Mouse (Mus musculus) limb, embryonic 14.5 days (tissue): Measurements from ENCODE around the gene Ldlrad2. TPM values are rescaled to one million over a fixed set of nuclear protein-coding genes. Genes with fewer than 3 reads are reported as not detected.

Experiments used
- ATAC-seq: fragments of 200-750 bp; cut with Nextera tagmentation; 2 replicates; pipeline ENCODE4 v1.8.0; 2017; ENCODE audit warnings: low read depth, moderate number of reproducible peaks, moderate TSS enrichment; ENCODE audit not compliant: low FRiP score
- DNase-seq: peaks from one replicate; pipeline ENCODE4 v3.0.0-alpha.2; 2015; ENCODE audit warnings: low spot score
- H3K27ac ChIP-seq: fragments of 300-500 bp; sonication (generic); replicated peaks from 2 replicates; pipeline ENCODE4 v1.5.1; 2014; ENCODE audit warnings: low read depth, mild to moderate bottlenecking, low read length, moderate library complexity, mixed read lengths
- H3K27me3 ChIP-seq: fragments of 300-500 bp; sonication (generic); 2 replicates; pipeline ENCODE4 v1.6.1; 2014; ENCODE audit warnings: low read length, mixed read lengths; ENCODE audit not compliant: control insufficient read depth, insufficient read depth
- H3K36me3 ChIP-seq: fragments of 300-500 bp; sonication (generic); 2 replicates; pipeline ENCODE4 v1.6.1; 2014; ENCODE audit warnings: mild to moderate bottlenecking, low read length, moderate library complexity, mixed read lengths; ENCODE audit not compliant: control insufficient read depth, insufficient read depth
- H3K4me1 ChIP-seq: fragments of 300-500 bp; sonication (generic); 2 replicates; pipeline ENCODE4 v1.6.1; 2014; ENCODE audit warnings: antibody characterized with exemption, low read length, mixed read lengths; ENCODE audit not compliant: control insufficient read depth, insufficient read depth
- H3K4me2 ChIP-seq: fragments of 300-500 bp; sonication (generic); replicated peaks from 2 replicates; pipeline ENCODE4 v1.6.1; 2014; ENCODE audit warnings: low read depth, mild to moderate bottlenecking, low read length, moderate library complexity; ENCODE audit not compliant: severe bottlenecking
- H3K4me3 ChIP-seq: fragments of 300-500 bp; sonication (generic); replicated peaks from 2 replicates; pipeline ENCODE4 v1.5.1; 2014; ENCODE audit warnings: low read length
- H3K9ac ChIP-seq: fragments of 300-500 bp; sonication (generic); 2 replicates; pipeline ENCODE4 v1.6.1; 2014; ENCODE audit warnings: mild to moderate bottlenecking, low read depth, low read length, moderate library complexity; ENCODE audit not compliant: severe bottlenecking
- H3K9me3 ChIP-seq: fragments of 300-500 bp; sonication (generic); 2 replicates; pipeline ENCODE4 v1.6.1; 2016; ENCODE audit warnings: low read length; ENCODE audit not compliant: control insufficient read depth
- POLR2A ChIP-seq: fragments of 200-500 bp; IDR thresholded peaks from 2 replicates; pipeline ENCODE4 v1.8.0; 2012; ENCODE audit warnings: inconsistent platforms, mild to moderate bottlenecking, moderate library complexity, borderline replicate concordance; ENCODE audit not compliant: insufficient read depth, insufficient read length; ENCODE audit errors: extremely low read depth
- WGBS: fragments of 180-500 bp; shearing (Covaris S2); extraction: QIAGEN DNeasy Blood & Tissue Kit; methylation state at CpG from one replicate; pipeline ENCODE4 v1.1.7; 2014; 5-methylcytosine and 5-hydroxymethylcytosine counted together
- polyA plus RNA-seq, 2 experiments: library from polyadenylated mRNA; depleted of rRNA in 1 of 2; stranded (reverse) in 1 of 2; unstranded in 1 of 2; fragments of >200 nt; fragmentation: Nextera tagmentation in 1 of 2; extraction: Ambion mirVana in 1 of 2; gene quantifications; 2 replicates each; pipeline versions ENCODE4 v1.2.1 to v1.2.3; 2012 to 2014

Ldlrad2 gene
- polyA plus RNA-seq, 2 experiments: not detected

GRCm38 (mm10) chr4:137556673-137557210 is 17.6 kb downstream of the Ldlrad2 start:
- no peak overlapping the region for H3K9ac ChIP-seq
- DNase-seq (no peak), ATAC-seq (no peak)
- 87% methylated on average over 16 of the region's 16 CpGs for WGBS
- no peak overlapping the region for H3K4me3 ChIP-seq
- no peaks in the 10 kb centered on the region for H3K27me3 ChIP-seq
- H3K27ac ChIP-seq: no peak overlapping the region
- peaks cover 88% of the 10 kb centered on the region for H3K36me3 ChIP-seq
- no peaks in the 10 kb centered on the region for H3K9me3 ChIP-seq
- no peak overlapping the region for H3K4me2 ChIP-seq
- TF ChIP-seq POLR2A: no peak
- H3K4me1 ChIP-seq: no peaks in the 10 kb centered on the region

DNA sequence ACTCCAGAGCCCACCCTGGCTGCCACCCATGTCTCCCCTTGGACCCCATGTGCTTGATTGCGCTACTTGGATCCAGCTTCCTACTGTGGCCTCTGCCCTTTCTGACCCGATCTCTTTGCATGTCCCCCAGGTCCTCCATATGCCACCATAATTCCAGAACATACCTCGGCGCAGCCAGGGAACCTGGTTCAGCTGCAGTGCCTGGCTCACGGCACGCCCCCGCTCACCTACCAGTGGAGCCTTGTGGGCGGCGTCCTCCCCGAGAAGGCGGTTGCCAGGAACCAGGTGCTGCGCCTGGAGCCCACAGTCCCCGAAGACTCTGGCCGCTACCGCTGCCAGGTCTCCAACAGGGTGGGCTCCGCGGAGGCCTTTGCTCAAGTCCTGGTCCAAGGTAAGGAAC is 20.9 kb downstream of the Ldlrad2 start:
- Histone ChIP-seq H3K27ac (no peak overlapping the region), H3K9ac (no peak overlapping the region), H3K27me3 (no peaks in the 10 kb centered on the region), H3K4me1 (no peaks in the 10 kb centered on the region), H3K4me3 (no peak overlapping the region), H3K9me3 (no peaks in the 10 kb centered on the region), H3K36me3 (peaks cover 96% of the 10 kb centered on the region), H3K4me2 (no peak overlapping the region)
- TF ChIP-seq POLR2A: no peak
- 94% methylated on average over 17 of the region's 17 CpGs for WGBS
- DNase-seq (no peak), ATAC-seq (no peak)

GRCm38 (mm10) chr4:137546003-137546525 is 28.3 kb downstream of the Ldlrad2 start:
- no peak for ATAC-seq
- WGBS: 79% methylated on average over 5 of the region's 5 CpGs
- no peak for TF ChIP-seq POLR2A
- Histone ChIP-seq H3K9ac (no peak overlapping the region), H3K36me3 (peaks cover 100% of the 10 kb centered on the region), H3K27ac (no peak overlapping the region), H3K4me1 (no peaks in the 10 kb centered on the region), H3K4me3 (no peak overlapping the region), H3K4me2 (no peak overlapping the region), H3K9me3 (no peaks in the 10 kb centered on the region), H3K27me3 (no peaks in the 10 kb centered on the region)
- no peak for DNase-seq

DNA sequence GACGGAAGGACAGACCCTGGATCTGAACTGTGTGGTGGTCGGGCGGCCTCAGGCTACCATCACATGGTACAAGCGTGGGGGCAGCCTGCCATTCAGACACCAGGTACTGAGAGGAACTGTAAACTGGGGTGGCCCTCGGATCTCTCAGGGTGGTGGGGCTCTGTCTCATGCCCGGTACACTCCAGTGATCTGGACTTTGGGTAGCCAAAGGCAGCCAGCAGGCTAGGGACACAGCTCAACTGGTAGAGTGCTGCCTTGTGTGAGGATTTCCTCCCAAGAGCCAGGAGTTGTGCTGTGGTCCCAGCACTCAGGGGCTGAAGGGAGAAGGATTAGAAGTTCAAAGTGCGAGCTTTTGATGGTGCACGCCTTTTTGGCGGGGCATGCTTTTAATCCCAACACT is 28.8 kb downstream of the Ldlrad2 start:
- ATAC-seq (no peak), DNase-seq (no peak)
- Histone ChIP-seq H3K27me3 (no peaks in the 10 kb centered on the region), H3K27ac (no peak overlapping the region), H3K9ac (no peak overlapping the region), H3K36me3 (peaks cover 100% of the 10 kb centered on the region), H3K4me1 (no peaks in the 10 kb centered on the region), H3K4me2 (no peak overlapping the region), H3K4me3 (no peak overlapping the region), H3K9me3 (no peaks in the 10 kb centered on the region)
- no peak for TF ChIP-seq POLR2A
- WGBS: 88% methylated on average over 9 of the region's 9 CpGs

- 80% methylated on average over 10 of the region's 10 CpGs for WGBS
Measured at GRCm38 (mm10) chr4:137542968-137543367, 31.4 kb downstream of the Ldlrad2 start.

More at GRCm38 (mm10) chr4:137542968-137543367, 31.4 kb downstream of the Ldlrad2 start:
- Histone ChIP-seq H3K4me1 (no peaks in the 10 kb centered on the region), H3K9ac (no peak overlapping the region), H3K9me3 (no peaks in the 10 kb centered on the region), H3K36me3 (peaks cover 100% of the 10 kb centered on the region), H3K27ac (no peak overlapping the region), H3K4me3 (no peak overlapping the region), H3K4me2 (no peak overlapping the region), H3K27me3 (no peaks in the 10 kb centered on the region)
- ATAC-seq (no peak), DNase-seq (no peak)
- TF ChIP-seq POLR2A: no peak
